Mouse (Mus musculus): Measurements from ENCODE around the gene Mmp15. TPM values are rescaled to one million over a fixed set of nuclear protein-coding genes. Genes with fewer than 3 reads are reported as not detected.

Mmp15 gene
- 0.20 TPM in 1 of 2 replicates, not detected in the other for total RNA-seq (2014; fragmentation: Nextera tagmentation)
- total RNA-seq (2017): 0.11 and 0.28 TPM in 2 replicates

- no peak for ATAC-seq (replicated peaks; ENCODE audit: low FRiP score, low TSS enrichment, poor library complexity, severe bottlenecking)
Measured at GRCm38 (mm10) chr8:95352151-95352870, at the start of gene Mmp15. Gene Mmp15 (plus strand): TSS chr8:95352268.

GRCm38 (mm10) chr8:95302410-95302809 is 49.7 kb upstream of the Mmp15 start:
- ATAC-seq (replicated peaks; ENCODE audit: low FRiP score, low TSS enrichment, poor library complexity, severe bottlenecking): peak; percentile 77

DNA sequence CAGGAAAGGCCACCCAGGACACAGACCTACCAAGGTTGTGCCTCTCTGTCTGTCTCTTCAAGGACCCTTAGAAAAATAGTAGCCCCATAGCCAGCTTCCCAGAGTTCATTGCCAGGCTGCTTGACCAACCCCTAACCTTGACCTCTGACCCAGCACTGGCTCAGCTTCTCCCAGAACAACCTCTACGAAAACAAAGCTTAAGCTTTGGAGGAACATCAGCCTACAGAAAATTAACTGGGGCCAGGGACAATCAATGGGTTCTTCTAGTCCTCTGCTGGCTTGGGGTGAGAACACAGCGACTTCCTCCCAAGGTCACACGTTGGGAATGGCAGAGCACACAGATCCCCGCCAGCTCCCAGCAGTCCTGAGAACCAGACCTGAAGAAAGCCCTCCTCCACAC is 46.5 kb upstream of the Mmp15 start:
- no peak for ATAC-seq (replicated peaks; ENCODE audit: low FRiP score, low TSS enrichment, poor library complexity, severe bottlenecking)

GRCm38 (mm10) chr8:95306431-95306830 is 45.6 kb upstream of the Mmp15 start, which contains the start of gene Cngb1:
Gene Cngb1 (minus strand): TSS chr8:95306585.
- ATAC-seq (replicated peaks; ENCODE audit: low FRiP score, low TSS enrichment, poor library complexity, severe bottlenecking): no peak

- no peak for ATAC-seq (replicated peaks; ENCODE audit: low FRiP score, low TSS enrichment, poor library complexity, severe bottlenecking)
Measured at GRCm38 (mm10) chr8:95310342-95310970, 41.6 kb upstream of the Mmp15 start, which contains the start of gene Tepp. Gene Tepp (plus strand): TSS chr8:95310566.

DNA sequence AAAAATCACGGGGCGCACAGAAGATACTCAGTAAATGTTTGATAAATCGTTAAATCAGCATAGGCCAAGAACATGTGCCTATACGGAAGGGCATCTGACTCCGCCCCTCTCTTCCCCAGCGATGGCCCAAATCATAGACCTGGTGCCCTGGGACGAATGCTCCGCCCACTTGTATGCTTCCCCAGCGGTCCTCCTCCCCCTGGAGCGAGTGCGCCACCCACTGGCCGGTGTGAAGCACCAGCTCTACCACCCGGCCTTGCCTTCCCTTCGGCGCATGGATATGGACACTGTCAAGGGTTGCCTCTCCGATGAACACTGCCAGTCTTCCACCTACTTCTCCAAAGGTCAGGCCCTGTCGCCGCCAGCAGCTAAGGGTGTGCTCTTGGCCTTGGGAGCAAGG is 39.2 kb upstream of the Mmp15 start:
- ATAC-seq (replicated peaks; ENCODE audit: low FRiP score, low TSS enrichment, poor library complexity, severe bottlenecking): peak; percentile 45

- no peak for ATAC-seq (replicated peaks; ENCODE audit: low FRiP score, low TSS enrichment, poor library complexity, severe bottlenecking)
Measured at GRCm38 (mm10) chr8:95313857-95314256, 38.2 kb upstream of the Mmp15 start.

- no peak for ATAC-seq (replicated peaks; ENCODE audit: low FRiP score, low TSS enrichment, poor library complexity, severe bottlenecking)
Measured at GRCm38 (mm10) chr8:95314707-95315106, 37.4 kb upstream of the Mmp15 start.

DNA sequence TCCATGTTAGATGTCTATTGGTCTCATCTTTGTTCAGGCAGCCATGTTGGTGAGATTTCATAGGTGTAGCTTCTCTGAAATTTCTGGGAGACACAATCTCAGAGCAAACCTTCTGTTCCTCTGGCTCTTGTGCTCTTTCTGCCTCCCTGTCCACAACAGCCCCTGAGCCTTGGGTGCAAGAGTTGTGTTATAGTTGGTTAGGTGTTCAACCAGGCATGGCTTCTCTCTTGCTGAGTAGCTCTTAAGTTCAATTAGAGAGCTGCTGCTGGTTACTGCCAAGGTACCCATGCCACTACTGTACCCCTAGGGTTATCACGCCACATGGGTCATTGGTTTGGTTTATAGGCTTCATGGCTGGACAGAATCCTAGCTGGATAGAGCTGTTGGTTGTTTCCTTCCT is 36.7 kb upstream of the Mmp15 start:
- ATAC-seq (replicated peaks; ENCODE audit: low FRiP score, low TSS enrichment, poor library complexity, severe bottlenecking): no peak

GRCm38 (mm10) chr8:95320224-95321139 is 31.6 kb upstream of the Mmp15 start:
- ATAC-seq (replicated peaks; ENCODE audit: low FRiP score, low TSS enrichment, poor library complexity, severe bottlenecking): peak; percentile 86

GRCm38 (mm10) chr8:95323201-95323600 is 28.9 kb upstream of the Mmp15 start:
- ATAC-seq (replicated peaks; ENCODE audit: low FRiP score, low TSS enrichment, poor library complexity, severe bottlenecking): no peak

- no peak for ATAC-seq (replicated peaks; ENCODE audit: low FRiP score, low TSS enrichment, poor library complexity, severe bottlenecking)
Measured at GRCm38 (mm10) chr8:95324646-95325045, 27.4 kb upstream of the Mmp15 start.

DNA sequence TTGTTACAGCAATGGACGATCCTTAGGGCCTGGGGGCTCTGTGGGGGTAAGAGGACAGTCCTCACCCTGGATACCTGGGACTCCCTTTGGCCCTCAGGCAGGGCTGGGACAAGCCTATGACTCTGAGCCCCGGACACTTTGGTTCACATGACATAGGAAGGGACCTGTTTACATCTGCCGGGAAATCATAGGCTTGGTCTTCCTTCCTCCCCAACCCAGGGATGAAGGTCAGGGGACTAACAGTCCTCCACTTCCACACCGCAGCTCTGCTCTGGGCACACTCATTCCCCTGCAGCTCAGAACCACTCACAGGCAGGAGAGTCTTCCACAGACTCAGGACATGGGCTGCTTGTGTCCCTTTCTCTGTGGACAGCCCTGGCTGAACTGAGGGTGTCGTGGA is 25.2 kb upstream of the Mmp15 start:
- no peak for ATAC-seq (replicated peaks; ENCODE audit: low FRiP score, low TSS enrichment, poor library complexity, severe bottlenecking)

- ATAC-seq (replicated peaks; ENCODE audit: low FRiP score, low TSS enrichment, poor library complexity, severe bottlenecking): no peak
Measured at GRCm38 (mm10) chr8:95327866-95328465, 24.1 kb upstream of the Mmp15 start.

- ATAC-seq (replicated peaks; ENCODE audit: low FRiP score, low TSS enrichment, poor library complexity, severe bottlenecking): no peak
Measured at GRCm38 (mm10) chr8:95330367-95330766, 21.7 kb upstream of the Mmp15 start.

- ATAC-seq (replicated peaks; ENCODE audit: low FRiP score, low TSS enrichment, poor library complexity, severe bottlenecking): peak; percentile 20
Measured at GRCm38 (mm10) chr8:95331156-95331719, 20.8 kb upstream of the Mmp15 start.

GRCm38 (mm10) chr8:95331720-95332436 is 20.2 kb upstream of the Mmp15 start, which contains the start of the genes Zfp319 and Usb1:
Gene Zfp319 (minus strand): TSS chr8:95331950.
Gene Usb1 (plus strand): TSS chr8:95332284.
- ATAC-seq (replicated peaks; ENCODE audit: low FRiP score, low TSS enrichment, poor library complexity, severe bottlenecking): peak; percentile 92

GRCm38 (mm10) chr8:95332437-95333199 is 19.4 kb upstream of the Mmp15 start:
- ATAC-seq (replicated peaks; ENCODE audit: low FRiP score, low TSS enrichment, poor library complexity, severe bottlenecking): no peak

Data from megakaryocyte-erythroid progenitor cell, adult 5-6 weeks (primary cell).